Mouse (Mus musculus): ENCODE data around the gene Slc7a9.

- TF ChIP-seq POLR2A (IDR thresholded peaks at IDR 0.05; ENCODE audit: low read depth, low read length) (no peak), CTCF (IDR thresholded peaks at IDR 0.05; ENCODE audit: extremely low read depth, insufficient read depth, insufficient read length, insufficient replicate concordance) (no peak)
Observed at GRCm38 (mm10) chr7:35456091-35456814, 7.7 kb downstream of the Slc7a9 start.
